Mouse (Mus musculus): ENCODE results near the gene Efemp2. TPM values are rescaled to one million over a fixed set of nuclear protein-coding genes. Genes with fewer than 3 reads are reported as not detected.
A peak's percentile ranks its signal among the peaks of the same experiment; 100 is the strongest.

Gene Efemp2
- polyA plus RNA-seq, 2 experiments, result 193 to 239 TPM

GRCm38 (mm10) chr19:5426640-5427290 lies 47.0 kb upstream of the Efemp2 start:
- Histone ChIP-seq H3K4me3 (replicated peaks; ENCODE audit: low read length) (peak overlapping the region; percentile 91), H3K9me3 (ENCODE audit: control insufficient read depth, low read length) (no peaks in the 10 kb centered on the region), H3K4me2 (replicated peaks; ENCODE audit: low read depth, low read length, severe bottlenecking) (no peak overlapping the region), H3K9ac (ENCODE audit: low read depth, low read length, severe bottlenecking) (no peak overlapping the region), H3K36me3 (ENCODE audit: control insufficient read depth, insufficient read depth, low read length) (peaks cover 39% of the 10 kb centered on the region), H3K27ac (replicated peaks; ENCODE audit: low read depth, low read length) (no peak overlapping the region), H3K4me1 (ENCODE audit: control insufficient read depth, insufficient read depth, low read length) (peaks cover 19% of the 10 kb centered on the region), H3K27me3 (ENCODE audit: control insufficient read depth, insufficient read depth, low read length) (no peaks in the 10 kb centered on the region)
- no peak for TF ChIP-seq POLR2A (IDR thresholded peaks at IDR 0.05; ENCODE audit: borderline replicate concordance, extremely low read depth, insufficient read depth, insufficient read length)
- ATAC-seq (ENCODE audit: low FRiP score, low read depth) (no peak), DNase-seq (ENCODE audit: low spot score) (no peak)
- 93% methylated on average over 13 of the region's 13 CpGs for WGBS

GRCm38 (mm10) chr19:5428083-5428482 lies 45.7 kb upstream of the Efemp2 start:
- DNase-seq (ENCODE audit: low spot score), result peak; percentile 27
- Histone ChIP-seq H3K36me3 (ENCODE audit: control insufficient read depth, insufficient read depth, low read length) (peaks cover 26% of the 10 kb centered on the region), H3K4me3 (replicated peaks; ENCODE audit: low read length) (no peak overlapping the region), H3K27me3 (ENCODE audit: control insufficient read depth, insufficient read depth, low read length) (no peaks in the 10 kb centered on the region), H3K4me2 (replicated peaks; ENCODE audit: low read depth, low read length, severe bottlenecking) (no peak overlapping the region), H3K4me1 (ENCODE audit: control insufficient read depth, insufficient read depth, low read length) (peaks cover 22% of the 10 kb centered on the region), H3K27ac (replicated peaks; ENCODE audit: low read depth, low read length) (no peak overlapping the region), H3K9me3 (ENCODE audit: control insufficient read depth, low read length) (no peaks in the 10 kb centered on the region), H3K9ac (ENCODE audit: low read depth, low read length, severe bottlenecking) (no peak overlapping the region)
- no peak for ATAC-seq (ENCODE audit: low FRiP score, low read depth)
- no peak for TF ChIP-seq POLR2A (IDR thresholded peaks at IDR 0.05; ENCODE audit: borderline replicate concordance, extremely low read depth, insufficient read depth, insufficient read length)
- WGBS, result 80% methylated on average over 2 of the region's 2 CpGs

- Histone ChIP-seq H3K27me3 (ENCODE audit: control insufficient read depth, insufficient read depth, low read length) (no peaks in the 10 kb centered on the region), H3K36me3 (ENCODE audit: control insufficient read depth, insufficient read depth, low read length) (peaks cover 23% of the 10 kb centered on the region), H3K4me3 (replicated peaks; ENCODE audit: low read length) (no peak overlapping the region), H3K4me1 (ENCODE audit: control insufficient read depth, insufficient read depth, low read length) (peaks cover 23% of the 10 kb centered on the region), H3K27ac (replicated peaks; ENCODE audit: low read depth, low read length) (no peak overlapping the region), H3K9ac (ENCODE audit: low read depth, low read length, severe bottlenecking) (0 out of 2 replicates have a peak overlapping the region, but pooled peaks have one; percentile 2), H3K9me3 (ENCODE audit: control insufficient read depth, low read length) (no peaks in the 10 kb centered on the region), H3K4me2 (replicated peaks; ENCODE audit: low read depth, low read length, severe bottlenecking) (no peak overlapping the region)
- no peak for DNase-seq (ENCODE audit: low spot score)
- WGBS, result 89% methylated on average over 4 of the region's 4 CpGs
- no peak for ATAC-seq (ENCODE audit: low FRiP score, low read depth)
- no peak for TF ChIP-seq POLR2A (IDR thresholded peaks at IDR 0.05; ENCODE audit: borderline replicate concordance, extremely low read depth, insufficient read depth, insufficient read length)
Measured at GRCm38 (mm10) chr19:5429219-5429618, 44.5 kb upstream of the Efemp2 start.

- Histone ChIP-seq H3K27ac (replicated peaks; ENCODE audit: low read depth, low read length) (no peak overlapping the region), H3K9me3 (ENCODE audit: control insufficient read depth, low read length) (no peaks in the 10 kb centered on the region), H3K4me1 (ENCODE audit: control insufficient read depth, insufficient read depth, low read length) (peaks cover 23% of the 10 kb centered on the region), H3K4me2 (replicated peaks; ENCODE audit: low read depth, low read length, severe bottlenecking) (no peak overlapping the region), H3K36me3 (ENCODE audit: control insufficient read depth, insufficient read depth, low read length) (peaks cover 23% of the 10 kb centered on the region), H3K4me3 (replicated peaks; ENCODE audit: low read length) (no peak overlapping the region), H3K9ac (ENCODE audit: low read depth, low read length, severe bottlenecking) (no peak overlapping the region), H3K27me3 (ENCODE audit: control insufficient read depth, insufficient read depth, low read length) (no peaks in the 10 kb centered on the region)
- WGBS, result 75% methylated on average over 8 of the region's 8 CpGs
- no peak for TF ChIP-seq POLR2A (IDR thresholded peaks at IDR 0.05; ENCODE audit: borderline replicate concordance, extremely low read depth, insufficient read depth, insufficient read length)
- DNase-seq (ENCODE audit: low spot score), result no peak
- no peak for ATAC-seq (ENCODE audit: low FRiP score, low read depth)
Measured at GRCm38 (mm10) chr19:5429806-5430205, 43.9 kb upstream of the Efemp2 start.

- DNase-seq (ENCODE audit: low spot score), result no peak
- 93% methylated on average over 1 of the region's 1 CpGs for WGBS
- Histone ChIP-seq H3K9me3 (ENCODE audit: control insufficient read depth, low read length) (no peaks in the 10 kb centered on the region), H3K4me1 (ENCODE audit: control insufficient read depth, insufficient read depth, low read length) (peaks cover 23% of the 10 kb centered on the region), H3K27me3 (ENCODE audit: control insufficient read depth, insufficient read depth, low read length) (no peaks in the 10 kb centered on the region), H3K9ac (ENCODE audit: low read depth, low read length, severe bottlenecking) (no peak overlapping the region), H3K4me2 (replicated peaks; ENCODE audit: low read depth, low read length, severe bottlenecking) (no peak overlapping the region), H3K27ac (replicated peaks; ENCODE audit: low read depth, low read length) (no peak overlapping the region), H3K36me3 (ENCODE audit: control insufficient read depth, insufficient read depth, low read length) (peaks cover 23% of the 10 kb centered on the region), H3K4me3 (replicated peaks; ENCODE audit: low read length) (no peak overlapping the region)
- TF ChIP-seq POLR2A (IDR thresholded peaks at IDR 0.05; ENCODE audit: borderline replicate concordance, extremely low read depth, insufficient read depth, insufficient read length), result no peak
- ATAC-seq (ENCODE audit: low FRiP score, low read depth), result no peak
Measured at GRCm38 (mm10) chr19:5430408-5430807, 43.3 kb upstream of the Efemp2 start.
